Mouse (Mus musculus) erythroid progenitor cell, adult 5-6 weeks (primary cell): Measurements from ENCODE around the gene Parp12. TPM values are rescaled to one million over a fixed set of nuclear protein-coding genes. Genes with fewer than 3 reads are reported as not detected.

ENCODE experiments used
- ATAC-seq: replicated peaks from 2 replicates; pipeline ENCODE4 v1.8.0; 2016; ENCODE audit warnings: moderate number of reproducible peaks, mild to moderate bottlenecking, moderate TSS enrichment, inconsistent platforms; ENCODE audit not compliant: poor library complexity, low FRiP score, severe bottlenecking
- total RNA-seq, 2 experiments: library from RNA; stranded (forward) in 1 of 2; stranded (reverse) in 1 of 2; fragments of 150-400 nt in 1 of 2; fragments of 186-747, 209-891 nt in 1 of 2; gene quantifications; 2 replicates each; pipeline versions ENCODE4 v1.2.3 to v1.2.4; 2015 to 2017; ENCODE audit warnings: low replicate concordance in 2 of 2

The Parp12 gene
- 17.6 and 21.3 TPM in 2 replicates for total RNA-seq (2015; ENCODE audit: low replicate concordance)
- 16.9 and 30.9 TPM in 2 replicates for total RNA-seq (2017; ENCODE audit: low replicate concordance)

GRCm38 (mm10) chr6:39117584-39118455 lies at the start of gene Parp12:
Parp12 (minus strand) TSS chr6:39118349.
- peak; percentile 94 for ATAC-seq

GRCm38 (mm10) chr6:39164891-39165290 lies 46.7 kb upstream of the Parp12 start:
- ATAC-seq, result no peak

GRCm38 (mm10) chr6:39161975-39162374 lies 43.8 kb upstream of the Parp12 start:
- peak; percentile 84 for ATAC-seq

- ATAC-seq, result no peak
Measured at GRCm38 (mm10) chr6:39146041-39146440, 27.9 kb upstream of the Parp12 start.

GRCm38 (mm10) chr6:39132556-39132955 lies 14.4 kb upstream of the Parp12 start:
- ATAC-seq, result no peak

- ATAC-seq, result no peak
Measured at GRCm38 (mm10) chr6:39131480-39131879, 13.3 kb upstream of the Parp12 start.

GRCm38 (mm10) chr6:39124719-39125118 lies 6.6 kb upstream of the Parp12 start:
- ATAC-seq, result no peak

- no peak for ATAC-seq
Measured at GRCm38 (mm10) chr6:39120685-39121084, 2.5 kb upstream of the Parp12 start.

- no peak for ATAC-seq
Measured at GRCm38 (mm10) chr6:39118456-39118881, 320 bp upstream of the Parp12 start.

- ATAC-seq, result no peak
Measured at GRCm38 (mm10) chr6:39115438-39115837, 2.7 kb downstream of the Parp12 start.

- ATAC-seq, result no peak
Measured at GRCm38 (mm10) chr6:39113141-39113540, 5.0 kb downstream of the Parp12 start.

- no peak for ATAC-seq
Measured at GRCm38 (mm10) chr6:39112701-39113100, 5.4 kb downstream of the Parp12 start.

- ATAC-seq, result no peak
Measured at GRCm38 (mm10) chr6:39106812-39107211, 11.3 kb downstream of the Parp12 start.

- no peak for ATAC-seq
Measured at GRCm38 (mm10) chr6:39104631-39105030, 13.5 kb downstream of the Parp12 start.

- ATAC-seq, result no peak
Measured at GRCm38 (mm10) chr6:39076498-39076897, 41.7 kb downstream of the Parp12 start.

- no peak for ATAC-seq
Measured at GRCm38 (mm10) chr6:39074186-39074585, 44.0 kb downstream of the Parp12 start.

- ATAC-seq, result no peak
Measured at GRCm38 (mm10) chr6:39072664-39073063, 45.5 kb downstream of the Parp12 start.

GRCm38 (mm10) chr6:39066935-39067578 lies 51.1 kb downstream of the Parp12 start:
- peak; percentile 68; the same call in 1 of the 2 replicates for ATAC-seq

GRCm38 (mm10) chr6:39063541-39063940 lies 54.6 kb downstream of the Parp12 start:
- no peak for ATAC-seq

- no peak for ATAC-seq
Measured at GRCm38 (mm10) chr6:39061180-39061579, 57.0 kb downstream of the Parp12 start.
